Mouse (Mus musculus) E14TG2a.4 (cell line): ENCODE measurements around the gene Fbxo42.
A peak's percentile ranks its signal among the peaks of the same experiment; 100 is the strongest.

Experiments used
- H3K27me3 ChIP-seq: 2 replicates; pipeline ENCODE4 v1.6.1; 2014; ENCODE audit warnings: low read length, control low read depth; ENCODE audit not compliant: insufficient read depth
- H3K36me3 ChIP-seq: 2 replicates; pipeline ENCODE4 v1.6.1; 2014; ENCODE audit warnings: low read length, control low read depth; ENCODE audit not compliant: insufficient read depth
- H3K4me1 ChIP-seq: replicated peaks from 2 replicates; pipeline ENCODE4 v1.6.1; 2014; ENCODE audit warnings: low read depth, low read length, control low read depth
- H3K4me3 ChIP-seq: replicated peaks from 2 replicates; pipeline ENCODE4 v1.5.1; 2014; ENCODE audit warnings: mild to moderate bottlenecking, low read length
- H3K9me3 ChIP-seq: 2 replicates; pipeline ENCODE4 v1.6.1; 2014; ENCODE audit warnings: low read length, control low read depth
- CTCF ChIP-seq: conservative IDR thresholded peaks from 2 replicates; pipeline ENCODE4 v1.5.1; 2014; ENCODE audit warnings: low read length
- NANOG ChIP-seq: IDR thresholded peaks from 2 replicates; pipeline ENCODE4 v1.6.1; 2014; ENCODE audit warnings: borderline replicate concordance, low read length, mixed read lengths
- POU5F1 ChIP-seq: IDR thresholded peaks from 2 replicates; pipeline ENCODE4 v1.6.1; 2014; ENCODE audit warnings: low read length, borderline replicate concordance

Gene Fbxo42

GRCm38 (mm10) chr4:141186923-141187836, 39.5 kb downstream of the Fbxo42 start:
- TF ChIP-seq POU5F1 (no peak), CTCF (no peak), NANOG (no peak)
- Histone ChIP-seq H3K27me3 (no peaks in the 10 kb centered on the region), H3K36me3 (peaks cover 92% of the 10 kb centered on the region), H3K4me3 (no peak overlapping the region), H3K4me1 (peaks cover 29% of the 10 kb centered on the region), H3K9me3 (no peaks in the 10 kb centered on the region)

- Histone ChIP-seq H3K4me3 (no peak overlapping the region), H3K36me3 (peaks cover 90% of the 10 kb centered on the region), H3K27me3 (no peaks in the 10 kb centered on the region), H3K9me3 (no peaks in the 10 kb centered on the region), H3K4me1 (peaks cover 30% of the 10 kb centered on the region)
- TF ChIP-seq POU5F1, result no peak
- TF ChIP-seq CTCF, result no peak
- TF ChIP-seq NANOG, result no peak
These were observed 43.6 kb downstream of the Fbxo42 start for GRCm38 (mm10) chr4:141191294-141191693.

- Histone ChIP-seq H3K4me1 (peaks cover 37% of the 10 kb centered on the region), H3K9me3 (no peaks in the 10 kb centered on the region), H3K27me3 (no peaks in the 10 kb centered on the region), H3K4me3 (no peak overlapping the region), H3K36me3 (peaks cover 90% of the 10 kb centered on the region)
- TF ChIP-seq NANOG (no peak), CTCF (no peak), POU5F1 (no peak)
These were observed 46.8 kb downstream of the Fbxo42 start for GRCm38 (mm10) chr4:141194553-141194952.

- no peaks in the 10 kb centered on the region for H3K9me3 ChIP-seq
- peaks cover 50% of the 10 kb centered on the region for H3K4me1 ChIP-seq
- no peaks in the 10 kb centered on the region for H3K27me3 ChIP-seq
- H3K4me3 ChIP-seq, result no peak overlapping the region
- peaks cover 91% of the 10 kb centered on the region for H3K36me3 ChIP-seq
- TF ChIP-seq CTCF (no peak), NANOG (no peak), POU5F1 (no peak)
These were observed 49.4 kb downstream of the Fbxo42 start for GRCm38 (mm10) chr4:141196981-141197685.

- Histone ChIP-seq H3K4me1 (peaks cover 55% of the 10 kb centered on the region), H3K36me3 (peaks cover 91% of the 10 kb centered on the region)
- TF ChIP-seq CTCF (peak; percentile 15; the same call in 1 of the 2 replicates), NANOG (no peak)
These were observed 49.9 kb downstream of the Fbxo42 start for GRCm38 (mm10) chr4:141197686-141198035.

GRCm38 (mm10) chr4:141200906-141201305, 53.2 kb downstream of the Fbxo42 start:
- H3K36me3 ChIP-seq, result peaks cover 81% of the 10 kb centered on the region
- TF ChIP-seq CTCF, result no peak
- no peak for TF ChIP-seq NANOG
- no peak for TF ChIP-seq POU5F1

More at GRCm38 (mm10) chr4:141197686-141198035, 49.9 kb downstream of the Fbxo42 start:
- H3K9me3 ChIP-seq, result no peaks in the 10 kb centered on the region
- no peak overlapping the region for H3K4me3 ChIP-seq
- no peaks in the 10 kb centered on the region for H3K27me3 ChIP-seq

GRCm38 (mm10) chr4:141202192-141202591, 54.5 kb downstream of the Fbxo42 start:
- Histone ChIP-seq H3K27me3 (no peaks in the 10 kb centered on the region), H3K36me3 (peaks cover 70% of the 10 kb centered on the region), H3K9me3 (no peaks in the 10 kb centered on the region), H3K4me1 (peaks cover 61% of the 10 kb centered on the region), H3K4me3 (no peak overlapping the region)
- TF ChIP-seq POU5F1 (no peak), NANOG (no peak), CTCF (no peak)

More at GRCm38 (mm10) chr4:141200906-141201305, 53.2 kb downstream of the Fbxo42 start:
- H3K9me3 ChIP-seq, result no peaks in the 10 kb centered on the region
- peaks cover 66% of the 10 kb centered on the region for H3K4me1 ChIP-seq
- H3K4me3 ChIP-seq, result no peak overlapping the region
- H3K27me3 ChIP-seq, result no peaks in the 10 kb centered on the region

GRCm38 (mm10) chr4:141204580-141205061, 56.9 kb downstream of the Fbxo42 start:
- TF ChIP-seq CTCF, result peak; percentile 41
- no peak for TF ChIP-seq POU5F1
- Histone ChIP-seq H3K9me3 (no peaks in the 10 kb centered on the region), H3K4me1 (peaks cover 49% of the 10 kb centered on the region), H3K36me3 (peaks cover 49% of the 10 kb centered on the region), H3K27me3 (no peaks in the 10 kb centered on the region), H3K4me3 (no peak overlapping the region)
